Mouse (Mus musculus): ENCODE measurements around the gene Macrod1. TPM values are rescaled to one million over a fixed set of nuclear protein-coding genes. Genes with fewer than 3 reads are reported as not detected.
A peak's percentile ranks its signal among the peaks of the same experiment; 100 is the strongest.

The Macrod1 gene
- polyA plus RNA-seq, 1 experiment from 2014 or later: 14.0 TPM

DNA sequence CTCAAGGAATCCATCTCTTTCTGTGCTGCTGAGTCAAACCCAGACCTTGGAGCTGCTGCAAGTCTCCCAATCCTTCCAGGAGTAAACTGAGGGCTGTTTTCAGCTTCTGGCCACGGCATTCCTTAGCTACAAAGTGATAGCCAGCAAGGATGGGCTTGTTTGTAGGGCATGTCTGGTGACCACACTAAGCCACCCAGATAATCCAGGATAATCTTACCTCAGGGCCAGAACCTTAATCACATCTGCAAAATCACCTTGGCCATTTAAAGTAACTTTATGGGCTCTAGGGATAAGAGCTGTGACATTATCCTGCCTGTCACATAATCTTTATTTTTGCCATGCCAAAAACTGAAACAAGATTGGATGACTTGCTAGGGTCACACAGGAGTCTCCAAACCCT, 155.6 kb downstream of the Macrod1 start:
- Histone ChIP-seq H3K27ac (ENCODE audit: low read length) (no peak overlapping the region), H3K9ac (ENCODE audit: low read length) (no peak overlapping the region), H3K4me3 (replicated peaks; ENCODE audit: low read length) (no peak overlapping the region), H3K36me3 (ENCODE audit: control insufficient read depth, insufficient read depth, low read length) (peaks cover 8% of the 10 kb centered on the region), H3K27me3 (ENCODE audit: control insufficient read depth, insufficient read depth, low read length) (no peaks in the 10 kb centered on the region), H3K4me2 (ENCODE audit: low read depth, low read length) (no peak overlapping the region), H3K9me3 (replicated peaks; ENCODE audit: control insufficient read depth, low read length) (no peaks in the 10 kb centered on the region), H3K4me1 (ENCODE audit: control insufficient read depth, insufficient read depth, low read length) (peaks cover 25% of the 10 kb centered on the region)
- 83% methylated on average over 1 of the region's 1 CpGs for WGBS
- ATAC-seq (ENCODE audit: insufficient read depth, low FRiP score): no peak

DNA sequence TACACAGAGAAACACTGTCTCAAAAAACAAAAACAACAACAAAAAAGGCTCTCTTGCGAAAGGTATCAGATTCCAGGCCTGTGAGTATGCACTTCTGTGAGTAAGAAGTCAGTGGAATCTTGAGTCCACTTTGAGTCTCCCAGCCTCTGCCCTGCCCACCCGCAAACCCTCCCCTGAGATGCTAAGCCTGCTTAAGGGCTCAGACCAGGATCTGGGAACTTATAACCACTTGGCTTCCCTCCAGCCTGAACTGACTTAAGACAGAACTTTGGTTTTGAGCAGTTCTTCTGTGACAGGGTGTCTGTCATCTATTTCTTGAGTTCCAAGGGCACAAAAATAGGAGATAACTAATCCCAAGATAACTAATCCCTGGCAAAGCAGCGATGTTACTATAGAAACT, 156.4 kb downstream of the Macrod1 start:
- Histone ChIP-seq H3K27ac (ENCODE audit: low read length) (no peak overlapping the region), H3K4me2 (ENCODE audit: low read depth, low read length) (no peak overlapping the region), H3K27me3 (ENCODE audit: control insufficient read depth, insufficient read depth, low read length) (no peaks in the 10 kb centered on the region), H3K4me3 (replicated peaks; ENCODE audit: low read length) (no peak overlapping the region), H3K36me3 (ENCODE audit: control insufficient read depth, insufficient read depth, low read length) (peaks cover 8% of the 10 kb centered on the region), H3K4me1 (ENCODE audit: control insufficient read depth, insufficient read depth, low read length) (peaks cover 26% of the 10 kb centered on the region), H3K9ac (ENCODE audit: low read length) (no peak overlapping the region), H3K9me3 (replicated peaks; ENCODE audit: control insufficient read depth, low read length) (no peaks in the 10 kb centered on the region)
- no peak for ATAC-seq (ENCODE audit: insufficient read depth, low FRiP score)
- 91% methylated on average over 3 of the region's 3 CpGs for WGBS

DNA sequence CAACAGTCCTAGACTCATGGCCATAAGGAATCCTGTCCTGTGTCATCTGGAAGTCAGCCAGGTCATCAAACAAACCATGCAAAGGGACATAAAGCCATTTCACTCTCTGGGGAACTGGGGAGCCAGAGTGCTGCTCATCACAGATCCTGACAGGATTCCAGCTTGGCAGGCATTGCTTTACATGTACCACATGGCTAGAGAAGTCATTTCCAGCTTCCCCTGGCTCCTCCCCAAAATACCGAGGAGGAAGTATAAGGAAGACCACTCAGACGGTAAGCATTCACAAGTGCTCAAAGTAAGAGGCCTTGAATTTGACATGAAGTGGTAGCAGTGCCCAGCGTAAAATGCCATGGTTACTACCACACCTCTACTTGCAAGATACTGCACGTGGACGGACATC, 157.9 kb downstream of the Macrod1 start:
- Histone ChIP-seq H3K27ac (ENCODE audit: low read length) (no peak overlapping the region), H3K4me2 (ENCODE audit: low read depth, low read length) (no peak overlapping the region), H3K36me3 (ENCODE audit: control insufficient read depth, insufficient read depth, low read length) (peaks cover 8% of the 10 kb centered on the region), H3K4me3 (replicated peaks; ENCODE audit: low read length) (no peak overlapping the region), H3K4me1 (ENCODE audit: control insufficient read depth, insufficient read depth, low read length) (peaks cover 28% of the 10 kb centered on the region), H3K9ac (ENCODE audit: low read length) (no peak overlapping the region), H3K9me3 (replicated peaks; ENCODE audit: control insufficient read depth, low read length) (no peaks in the 10 kb centered on the region), H3K27me3 (ENCODE audit: control insufficient read depth, insufficient read depth, low read length) (no peaks in the 10 kb centered on the region)
- WGBS: 70% methylated on average over 5 of the region's 5 CpGs
- ATAC-seq (ENCODE audit: insufficient read depth, low FRiP score): no peak

DNA sequence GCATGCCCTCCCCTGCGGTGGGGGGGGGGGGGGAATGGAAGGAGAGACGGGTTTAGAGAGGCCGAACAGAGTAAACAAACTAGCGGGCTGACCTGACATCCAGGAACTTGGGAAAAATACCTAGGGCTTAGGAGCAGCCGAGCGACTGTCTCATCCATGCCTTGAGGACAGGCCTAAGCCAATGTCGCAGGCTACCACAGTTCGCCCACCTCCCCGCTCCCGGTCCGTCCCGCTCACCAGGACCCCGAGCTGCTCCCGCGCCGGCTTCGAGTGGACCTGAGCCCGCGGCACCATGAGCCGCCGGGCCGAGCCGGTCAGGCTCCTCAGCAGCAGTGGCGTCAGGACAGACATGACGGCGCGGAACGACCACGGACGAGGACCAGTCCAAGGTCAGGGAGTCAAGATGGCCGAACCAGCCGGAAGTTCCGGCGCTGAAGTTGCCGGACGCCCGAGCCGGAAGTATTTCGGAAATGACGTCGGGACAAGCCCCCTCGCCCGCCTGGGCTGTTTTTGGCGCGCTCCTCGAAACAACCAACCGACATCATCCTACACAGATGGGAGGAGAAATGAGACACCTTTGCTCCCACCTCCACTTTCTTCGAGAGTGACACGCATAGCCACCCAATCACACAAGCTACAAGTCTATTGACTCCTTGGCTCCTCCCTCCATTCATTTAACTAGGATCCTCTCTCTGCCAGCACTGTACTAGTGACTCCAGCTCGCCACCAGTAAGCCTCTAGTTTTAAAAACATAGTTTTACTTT, 160.7 kb downstream of the Macrod1 start, which contains the start of gene Cox8a:
Cox8a (minus strand) TSS at position 455 of the 764 bp plus-strand sequence.
- Histone ChIP-seq H3K27me3 (ENCODE audit: control insufficient read depth, insufficient read depth, low read length) (no peaks in the 10 kb centered on the region), H3K4me1 (ENCODE audit: control insufficient read depth, insufficient read depth, low read length) (peaks cover 28% of the 10 kb centered on the region), H3K9ac (ENCODE audit: low read length) (peak within 1 kb of the TSS; percentile 96), H3K9me3 (replicated peaks; ENCODE audit: control insufficient read depth, low read length) (no peaks in the 10 kb centered on the region), H3K36me3 (ENCODE audit: control insufficient read depth, insufficient read depth, low read length) (0 out of 2 replicates have a peak, but pooled peaks cover 4% of the 10 kb centered on the region), H3K4me3 (replicated peaks; ENCODE audit: low read length) (peak within 1 kb of the TSS; percentile 92), H3K27ac (ENCODE audit: low read length) (peak within 1 kb of the TSS; percentile 91), H3K4me2 (ENCODE audit: low read depth, low read length) (peak within 1 kb of the TSS; percentile 79)
- ATAC-seq (ENCODE audit: insufficient read depth, low FRiP score): peak; percentile 97
- WGBS: under 1% methylated on average over 50 of the region's 50 CpGs

DNA sequence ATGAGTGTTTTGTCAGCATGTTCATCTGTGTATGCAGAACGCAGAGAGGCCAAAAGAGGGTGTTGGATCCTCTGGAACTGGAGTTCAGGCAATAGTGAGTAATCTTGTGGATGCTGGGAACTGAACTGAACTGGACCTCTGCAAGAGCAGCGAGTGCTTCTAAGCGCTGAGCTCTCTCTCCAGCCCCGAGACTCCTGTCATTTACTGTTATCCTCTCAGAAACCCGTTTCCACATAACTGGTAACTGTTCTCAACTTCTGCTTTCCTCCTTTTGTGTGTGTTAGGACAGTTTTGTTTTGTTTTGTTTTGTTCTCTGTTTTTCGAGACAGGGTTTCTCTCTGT, 161.3 kb downstream of the Macrod1 start:
- ATAC-seq (ENCODE audit: insufficient read depth, low FRiP score): peak; percentile 4; the same call in 1 of the 2 replicates
- H3K27me3 ChIP-seq (ENCODE audit: control insufficient read depth, insufficient read depth, low read length): no peaks in the 10 kb centered on the region
- H3K9me3 ChIP-seq (replicated peaks; ENCODE audit: control insufficient read depth, low read length): no peaks in the 10 kb centered on the region
- no peak overlapping the region for H3K9ac ChIP-seq (ENCODE audit: low read length)
- peaks cover 28% of the 10 kb centered on the region for H3K4me1 ChIP-seq (ENCODE audit: control insufficient read depth, insufficient read depth, low read length)
- peak overlapping the region; percentile 46 for H3K4me2 ChIP-seq (ENCODE audit: low read depth, low read length)
- peak overlapping the region; percentile 92 for H3K4me3 ChIP-seq (replicated peaks; ENCODE audit: low read length)
- 9% methylated on average over 6 of the region's 6 CpGs for WGBS
- no peak overlapping the region for H3K27ac ChIP-seq (ENCODE audit: low read length)
- H3K36me3 ChIP-seq (ENCODE audit: control insufficient read depth, insufficient read depth, low read length): 0 out of 2 replicates have a peak, but pooled peaks cover 4% of the 10 kb centered on the region

DNA sequence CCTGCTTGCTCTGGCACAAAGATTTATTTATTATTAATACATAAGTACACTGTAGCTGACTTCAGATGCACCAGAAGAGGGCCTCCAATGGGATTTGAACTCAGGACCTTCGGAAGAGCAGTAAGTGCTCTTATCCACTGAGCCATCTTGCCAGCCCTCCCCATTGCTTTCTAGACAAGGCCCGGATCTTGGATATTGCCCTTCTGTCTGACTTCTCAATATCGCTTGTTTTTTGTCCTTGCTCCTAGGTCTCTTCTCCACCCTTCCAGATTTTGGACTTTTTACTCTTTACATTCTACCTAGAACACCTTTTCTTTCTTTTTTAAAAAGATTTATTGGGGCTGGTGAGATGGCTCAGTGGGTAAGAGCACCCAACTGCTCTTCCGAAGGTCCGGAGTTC, 162.1 kb downstream of the Macrod1 start:
- H3K27ac ChIP-seq (ENCODE audit: low read length): no peak overlapping the region
- no peak overlapping the region for H3K4me3 ChIP-seq (replicated peaks; ENCODE audit: low read length)
- H3K9me3 ChIP-seq (replicated peaks; ENCODE audit: control insufficient read depth, low read length): no peaks in the 10 kb centered on the region
- 95% methylated on average over 5 of the region's 5 CpGs for WGBS
- H3K9ac ChIP-seq (ENCODE audit: low read length): no peak overlapping the region
- peaks cover 28% of the 10 kb centered on the region for H3K4me1 ChIP-seq (ENCODE audit: control insufficient read depth, insufficient read depth, low read length)
- H3K4me2 ChIP-seq (ENCODE audit: low read depth, low read length): no peak overlapping the region
- H3K27me3 ChIP-seq (ENCODE audit: control insufficient read depth, insufficient read depth, low read length): no peaks in the 10 kb centered on the region
- 0 out of 2 replicates have a peak, but pooled peaks cover 4% of the 10 kb centered on the region for H3K36me3 ChIP-seq (ENCODE audit: control insufficient read depth, insufficient read depth, low read length)
- no peak for ATAC-seq (ENCODE audit: insufficient read depth, low FRiP score)

DNA sequence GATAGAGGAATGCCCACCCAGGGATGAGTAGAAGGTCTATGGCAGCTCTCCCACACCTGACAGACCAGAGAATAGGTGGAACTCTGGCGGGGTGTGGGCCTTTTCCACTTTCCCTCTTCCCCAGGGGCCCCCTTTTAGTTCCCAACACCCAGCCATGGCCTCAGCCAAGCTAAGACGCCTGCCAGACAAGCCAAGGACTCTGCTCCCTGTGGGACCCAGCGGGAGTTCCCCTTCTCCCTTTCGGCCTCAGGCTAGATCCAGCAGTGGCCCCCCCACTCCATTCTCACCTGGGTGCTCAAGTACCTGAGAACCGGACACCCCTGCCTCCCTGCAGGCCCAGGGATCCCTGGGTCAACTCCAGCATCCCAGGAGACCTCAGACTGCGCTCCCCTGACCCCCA, 165.6 kb downstream of the Macrod1 start:
- no peak for ATAC-seq (ENCODE audit: insufficient read depth, low FRiP score)
- H3K4me3 ChIP-seq (replicated peaks; ENCODE audit: low read length): no peak overlapping the region
- no peak overlapping the region for H3K27ac ChIP-seq (ENCODE audit: low read length)
- 83% methylated on average over 6 of the region's 6 CpGs for WGBS
- peaks cover 4% of the 10 kb centered on the region; the same call in 1 of the 2 replicates for H3K4me1 ChIP-seq (ENCODE audit: control insufficient read depth, insufficient read depth, low read length)
- no peaks in the 10 kb centered on the region for H3K27me3 ChIP-seq (ENCODE audit: control insufficient read depth, insufficient read depth, low read length)
- no peaks in the 10 kb centered on the region for H3K36me3 ChIP-seq (ENCODE audit: control insufficient read depth, insufficient read depth, low read length)
- H3K9ac ChIP-seq (ENCODE audit: low read length): no peak overlapping the region
- no peaks in the 10 kb centered on the region for H3K9me3 ChIP-seq (replicated peaks; ENCODE audit: control insufficient read depth, low read length)
- H3K4me2 ChIP-seq (ENCODE audit: low read depth, low read length): no peak overlapping the region

DNA sequence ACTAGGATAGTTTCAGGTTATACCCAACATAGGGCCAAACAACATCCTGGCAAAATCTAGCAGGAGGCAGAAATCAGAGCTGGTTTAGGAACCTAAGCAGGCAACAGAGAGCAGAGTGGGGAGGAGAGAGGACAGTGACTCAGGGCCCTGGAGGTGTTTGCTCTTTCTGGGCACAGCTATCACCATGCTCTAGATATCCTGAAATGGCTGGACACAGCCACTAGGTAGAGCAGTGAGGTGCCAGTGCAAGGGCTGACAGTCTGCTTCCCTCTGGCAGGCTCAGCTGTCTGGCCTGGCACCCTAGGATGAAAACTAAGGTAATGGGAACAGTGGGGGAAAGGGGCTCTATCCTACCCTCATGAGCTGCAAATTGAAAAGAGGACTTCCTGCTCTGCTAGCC, 166.9 kb downstream of the Macrod1 start:
- H3K4me2 ChIP-seq (ENCODE audit: low read depth, low read length): no peak overlapping the region
- H3K4me1 ChIP-seq (ENCODE audit: control insufficient read depth, insufficient read depth, low read length): no peaks in the 10 kb centered on the region
- no peak overlapping the region for H3K27ac ChIP-seq (ENCODE audit: low read length)
- H3K9me3 ChIP-seq (replicated peaks; ENCODE audit: control insufficient read depth, low read length): no peaks in the 10 kb centered on the region
- H3K36me3 ChIP-seq (ENCODE audit: control insufficient read depth, insufficient read depth, low read length): no peaks in the 10 kb centered on the region
- no peaks in the 10 kb centered on the region for H3K27me3 ChIP-seq (ENCODE audit: control insufficient read depth, insufficient read depth, low read length)
- no peak for ATAC-seq (ENCODE audit: insufficient read depth, low FRiP score)
- H3K9ac ChIP-seq (ENCODE audit: low read length): no peak overlapping the region
- no peak overlapping the region for H3K4me3 ChIP-seq (replicated peaks; ENCODE audit: low read length)

DNA sequence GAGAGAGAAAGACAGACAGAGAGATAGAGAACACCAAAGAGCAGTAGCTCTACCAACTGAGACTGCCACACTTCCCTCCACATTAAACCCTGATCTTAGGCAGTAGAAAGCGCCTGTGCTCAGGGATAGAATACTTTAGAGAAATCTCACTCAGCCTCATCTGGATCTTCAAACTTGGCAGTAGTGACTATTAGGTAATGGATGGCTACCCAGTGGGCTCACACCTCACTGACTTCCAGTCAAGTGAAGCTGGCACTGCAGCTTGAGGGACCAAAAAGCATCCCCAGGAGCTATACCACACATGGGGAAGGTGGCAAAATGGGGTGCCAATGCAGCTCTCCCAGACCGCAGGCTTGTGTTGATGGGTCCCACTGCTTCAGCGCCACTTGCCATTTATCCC, 167.6 kb downstream of the Macrod1 start:
- Histone ChIP-seq H3K9ac (ENCODE audit: low read length) (no peak overlapping the region), H3K9me3 (replicated peaks; ENCODE audit: control insufficient read depth, low read length) (no peaks in the 10 kb centered on the region), H3K4me2 (ENCODE audit: low read depth, low read length) (no peak overlapping the region), H3K27me3 (ENCODE audit: control insufficient read depth, insufficient read depth, low read length) (no peaks in the 10 kb centered on the region), H3K36me3 (ENCODE audit: control insufficient read depth, insufficient read depth, low read length) (peaks cover 3% of the 10 kb centered on the region), H3K4me3 (replicated peaks; ENCODE audit: low read length) (no peak overlapping the region), H3K27ac (ENCODE audit: low read length) (no peak overlapping the region), H3K4me1 (ENCODE audit: control insufficient read depth, insufficient read depth, low read length) (no peaks in the 10 kb centered on the region)
- no peak for ATAC-seq (ENCODE audit: insufficient read depth, low FRiP score)
- 83% methylated on average over 3 of the region's 3 CpGs for WGBS
